Mouse (Mus musculus) neural tube, embryonic 14.5 days (tissue): ENCODE measurements at regions not wholly inside any gene's neighbourhood (a gene's known extent, or its start where the extent isn't known, plus 50 kb on each side); places are given as distances from the start of the nearest gene placed in this dataset.

Source experiments
- ATAC-seq: fragments of 200-750 bp; cut with Nextera tagmentation; 2 replicates; pipeline ENCODE4 v1.8.0; 2017; ENCODE audit warnings: low read depth, mild to moderate bottlenecking, moderate TSS enrichment, moderate library complexity
- H3K27ac ChIP-seq: fragments of 300-500 bp; sonication (generic); 2 replicates; pipeline ENCODE4 v1.5.1; 2014; ENCODE audit warnings: low read depth, mild to moderate bottlenecking, control low read depth, low read length, moderate library complexity, mixed read lengths
- H3K27me3 ChIP-seq: fragments of 300-500 bp; sonication (generic); 2 replicates; pipeline ENCODE4 v1.6.1; 2014; ENCODE audit warnings: low read length; ENCODE audit not compliant: control insufficient read depth, insufficient read depth
- H3K36me3 ChIP-seq: fragments of 300-500 bp; sonication (generic); 2 replicates; pipeline ENCODE4 v1.6.1; 2014; ENCODE audit warnings: low read length, mixed read lengths; ENCODE audit not compliant: control insufficient read depth, insufficient read depth
- H3K4me1 ChIP-seq: fragments of 300-500 bp; sonication (generic); 2 replicates; pipeline ENCODE4 v1.6.1; 2014; ENCODE audit warnings: low read length; ENCODE audit not compliant: control insufficient read depth, insufficient read depth
- H3K4me2 ChIP-seq: fragments of 300-500 bp; sonication (generic); 2 replicates; pipeline ENCODE4 v1.6.1; 2014; ENCODE audit warnings: mild to moderate bottlenecking, low read depth, low read length, control low read depth
- H3K4me3 ChIP-seq: fragments of 300-500 bp; sonication (generic); 2 replicates; pipeline ENCODE4 v1.5.1; 2014; ENCODE audit warnings: low read depth, low read length, control low read depth, mixed read lengths
- H3K9ac ChIP-seq: fragments of 300-500 bp; sonication (generic); replicated peaks from 2 replicates; pipeline ENCODE4 v1.6.1; 2014; ENCODE audit warnings: low read depth, mild to moderate bottlenecking, control low read depth, low read length, mixed read lengths
- H3K9me3 ChIP-seq: fragments of 300-500 bp; sonication (generic); 2 replicates; pipeline ENCODE4 v1.6.1; 2016; ENCODE audit warnings: low read length; ENCODE audit not compliant: control insufficient read depth
- WGBS: fragments of 180-500 bp; shearing (Covaris S2); extraction: QIAGEN DNeasy Blood & Tissue Kit; methylation state at CpG from one replicate; pipeline ENCODE4 v1.1.7; 2014; 5-methylcytosine and 5-hydroxymethylcytosine counted together

GRCm38 (mm10) chr1:183826300-183826699, 186.8 kb upstream of the Dusp10 start:
- H3K27ac ChIP-seq: no peak overlapping the region
- no peaks in the 10 kb centered on the region for H3K4me1 ChIP-seq
- no peaks in the 10 kb centered on the region for H3K36me3 ChIP-seq
- H3K9ac ChIP-seq: no peak overlapping the region
- H3K27me3 ChIP-seq: no peaks in the 10 kb centered on the region
- ATAC-seq: no peak
- whole genome bisulfite sequencing: 36% methylated on average over 4 of the region's 4 CpGs
- no peaks in the 10 kb centered on the region for H3K9me3 ChIP-seq
- no peak overlapping the region for H3K4me3 ChIP-seq
- H3K4me2 ChIP-seq: no peak overlapping the region

- Histone ChIP-seq H3K4me2 (no peak overlapping the region), H3K27ac (no peak overlapping the region), H3K9me3 (no peaks in the 10 kb centered on the region), H3K9ac (no peak overlapping the region), H3K27me3 (no peaks in the 10 kb centered on the region), H3K4me3 (no peak overlapping the region), H3K4me1 (no peaks in the 10 kb centered on the region), H3K36me3 (no peaks in the 10 kb centered on the region)
- ATAC-seq: no peak
- 76% methylated on average over 4 of the region's 4 CpGs for WGBS
Measured at GRCm38 (mm10) chr1:183845135-183845534, 168.0 kb upstream of the Dusp10 start.

GRCm38 (mm10) chr1:183853956-183854613, 159.0 kb upstream of the Dusp10 start:
- Histone ChIP-seq H3K27ac (no peak overlapping the region), H3K9me3 (no peaks in the 10 kb centered on the region), H3K4me3 (no peak overlapping the region), H3K4me1 (no peaks in the 10 kb centered on the region), H3K36me3 (no peaks in the 10 kb centered on the region), H3K4me2 (no peak overlapping the region), H3K9ac (no peak overlapping the region), H3K27me3 (no peaks in the 10 kb centered on the region)
- ATAC-seq: no peak
- 72% methylated on average over 3 of the region's 3 CpGs for WGBS

- Histone ChIP-seq H3K4me1 (no peaks in the 10 kb centered on the region), H3K27me3 (no peaks in the 10 kb centered on the region), H3K27ac (no peak overlapping the region), H3K9ac (no peak overlapping the region), H3K36me3 (no peaks in the 10 kb centered on the region), H3K9me3 (no peaks in the 10 kb centered on the region), H3K4me3 (no peak overlapping the region), H3K4me2 (no peak overlapping the region)
- ATAC-seq: no peak
- WGBS: 67% methylated on average over 4 of the region's 4 CpGs
Measured at GRCm38 (mm10) chr1:183865111-183865510, 148.0 kb upstream of the Dusp10 start.

GRCm38 (mm10) chr1:183865586-183865985, 147.5 kb upstream of the Dusp10 start:
- no peak overlapping the region for H3K4me3 ChIP-seq
- no peak overlapping the region for H3K9ac ChIP-seq
- H3K4me2 ChIP-seq: no peak overlapping the region
- no peaks in the 10 kb centered on the region for H3K36me3 ChIP-seq
- 84% methylated on average over 3 of the region's 3 CpGs for WGBS
- H3K27ac ChIP-seq: no peak overlapping the region
- no peaks in the 10 kb centered on the region for H3K4me1 ChIP-seq
- no peaks in the 10 kb centered on the region for H3K27me3 ChIP-seq
- ATAC-seq: no peak
- no peaks in the 10 kb centered on the region for H3K9me3 ChIP-seq

- no peak for ATAC-seq
Measured at GRCm38 (mm10) chr1:183868965-183869364, 144.1 kb upstream of the Dusp10 start.

GRCm38 (mm10) chr1:183895936-183896335, 117.2 kb upstream of the Dusp10 start:
- Histone ChIP-seq H3K9ac (no peak overlapping the region), H3K9me3 (no peaks in the 10 kb centered on the region), H3K27ac (no peak overlapping the region), H3K27me3 (no peaks in the 10 kb centered on the region), H3K4me1 (no peaks in the 10 kb centered on the region), H3K36me3 (no peaks in the 10 kb centered on the region), H3K4me3 (no peak overlapping the region), H3K4me2 (no peak overlapping the region)
- ATAC-seq: no peak
- WGBS: 91% methylated on average over 3 of the region's 3 CpGs

More at GRCm38 (mm10) chr1:183868965-183869364, 144.1 kb upstream of the Dusp10 start:
- no peaks in the 10 kb centered on the region for H3K27me3 ChIP-seq
- H3K36me3 ChIP-seq: no peaks in the 10 kb centered on the region
- H3K9ac ChIP-seq: no peak overlapping the region
- no peak overlapping the region for H3K4me2 ChIP-seq
- 95% methylated on average over 5 of the region's 5 CpGs for WGBS
- no peak overlapping the region for H3K27ac ChIP-seq
- no peaks in the 10 kb centered on the region for H3K4me1 ChIP-seq
- no peak overlapping the region for H3K4me3 ChIP-seq
- no peaks in the 10 kb centered on the region for H3K9me3 ChIP-seq

GRCm38 (mm10) chr1:183898091-183898490, 115.0 kb upstream of the Dusp10 start:
- Histone ChIP-seq H3K36me3 (no peaks in the 10 kb centered on the region), H3K4me3 (no peak overlapping the region), H3K4me1 (no peaks in the 10 kb centered on the region), H3K9me3 (no peaks in the 10 kb centered on the region), H3K9ac (no peak overlapping the region), H3K27me3 (no peaks in the 10 kb centered on the region), H3K27ac (no peak overlapping the region), H3K4me2 (no peak overlapping the region)
- 68% methylated on average over 3 of the region's 3 CpGs for WGBS
- no peak for ATAC-seq

- Histone ChIP-seq H3K9ac (no peak overlapping the region), H3K9me3 (no peaks in the 10 kb centered on the region), H3K36me3 (no peaks in the 10 kb centered on the region), H3K27me3 (no peaks in the 10 kb centered on the region), H3K4me1 (no peaks in the 10 kb centered on the region), H3K4me2 (no peak overlapping the region), H3K27ac (no peak overlapping the region), H3K4me3 (no peak overlapping the region)
- WGBS: 88% methylated on average over 7 of the region's 7 CpGs
- ATAC-seq: no peak
Measured at GRCm38 (mm10) chr1:183904564-183904963, 108.5 kb upstream of the Dusp10 start.
